Mouse (Mus musculus) lung, adult 18-20 months (tissue): ENCODE measurements around the gene Plekha5.
A peak's percentile ranks its signal among the peaks of the same experiment; 100 is the strongest.

Experiments
- DNase-seq, 2 experiments: peaks; one replicate each; pipeline ENCODE4 v3.0.0; 2022; ENCODE audit warnings: mixed read lengths in 2 of 2

Plekha5 gene

DNA sequence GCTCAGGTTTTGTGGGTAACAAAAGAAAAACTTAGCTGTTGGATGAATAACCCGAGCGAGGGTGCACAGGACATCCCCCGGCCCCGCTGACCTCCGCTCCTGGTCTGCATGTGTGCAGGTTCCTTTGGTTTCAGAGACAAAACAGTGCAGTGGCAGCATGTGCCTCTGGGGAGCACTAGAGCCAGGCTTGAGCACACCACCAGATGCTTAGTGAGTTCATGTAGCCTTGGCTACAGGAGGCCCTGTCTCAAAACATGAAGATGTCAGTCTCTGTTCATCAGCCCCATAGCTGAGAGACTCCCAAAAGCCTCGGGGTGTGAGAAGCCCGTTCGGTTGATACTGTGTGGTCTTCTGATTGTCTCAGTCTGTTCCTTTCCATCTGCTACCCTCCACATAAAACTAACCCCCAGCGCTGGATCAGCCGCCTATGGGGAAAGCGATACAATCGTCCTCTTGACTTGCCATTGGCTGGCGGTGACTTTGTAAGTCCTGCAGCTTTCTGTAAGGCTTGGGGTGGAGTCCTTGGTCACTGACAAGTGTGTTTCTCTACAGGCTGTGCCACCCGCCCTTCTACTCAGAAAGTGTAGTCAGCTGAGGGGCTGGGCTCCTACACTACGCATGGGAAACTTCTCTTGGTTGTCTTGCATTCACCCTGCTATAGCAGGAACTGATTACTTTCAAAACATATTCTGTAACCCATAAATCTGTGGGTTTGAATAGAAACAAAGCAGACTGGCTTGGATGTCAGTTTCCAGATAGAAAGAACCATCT is 32.7 kb downstream of the Plekha5 start:
- DNase-seq, result no peak

- DNase-seq, result no peak
Observed at GRCm38 (mm10) chr6:140460398-140460797, 36.5 kb downstream of the Plekha5 start.

GRCm38 (mm10) chr6:140464818-140465217 is 41.0 kb downstream of the Plekha5 start:
- DNase-seq, result no peak

DNA sequence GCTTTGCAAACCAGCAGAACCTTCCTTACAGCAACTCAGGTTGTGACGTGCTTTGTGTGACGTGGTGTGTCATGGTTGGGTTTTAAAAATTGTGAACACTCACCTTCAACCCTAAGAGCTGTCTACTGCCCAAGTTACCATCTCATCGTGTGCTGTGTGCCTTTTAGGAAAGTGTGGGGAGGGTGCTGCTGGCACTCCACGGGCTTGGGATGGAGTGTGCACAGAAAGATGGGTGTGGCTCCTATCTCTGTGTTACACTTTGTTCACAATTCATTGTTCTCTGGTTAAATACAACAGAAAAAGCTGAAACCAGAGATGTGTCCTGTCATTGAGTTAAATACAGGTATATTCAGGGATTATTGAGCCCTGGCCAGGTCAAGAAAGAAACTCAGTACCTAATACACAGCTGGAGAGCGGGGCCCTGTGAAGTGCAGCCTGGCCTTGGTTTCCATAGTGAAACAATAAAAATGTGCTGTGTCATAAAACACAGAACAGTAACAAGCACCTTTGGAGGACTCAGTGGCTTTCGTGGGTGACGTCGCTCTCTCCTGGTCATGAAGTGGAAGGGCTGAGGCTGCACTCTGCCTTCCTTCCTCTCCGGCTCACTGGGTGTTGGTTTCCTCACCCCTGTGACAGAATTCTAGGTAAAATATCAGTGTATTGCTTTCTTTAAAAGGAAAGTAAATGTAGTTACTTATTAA is 42.2 kb downstream of the Plekha5 start:
- peak; percentile 62 to 68 for DNase-seq

- no peak for DNase-seq
Observed at GRCm38 (mm10) chr6:140466841-140467240, 43.0 kb downstream of the Plekha5 start.

GRCm38 (mm10) chr6:140467851-140468250 is 44.0 kb downstream of the Plekha5 start:
- DNase-seq, result no peak

- no peak for DNase-seq
Observed at GRCm38 (mm10) chr6:140469791-140470190, 45.9 kb downstream of the Plekha5 start.

- DNase-seq, result no peak
Observed at GRCm38 (mm10) chr6:140471751-140472150, 47.9 kb downstream of the Plekha5 start.

DNA sequence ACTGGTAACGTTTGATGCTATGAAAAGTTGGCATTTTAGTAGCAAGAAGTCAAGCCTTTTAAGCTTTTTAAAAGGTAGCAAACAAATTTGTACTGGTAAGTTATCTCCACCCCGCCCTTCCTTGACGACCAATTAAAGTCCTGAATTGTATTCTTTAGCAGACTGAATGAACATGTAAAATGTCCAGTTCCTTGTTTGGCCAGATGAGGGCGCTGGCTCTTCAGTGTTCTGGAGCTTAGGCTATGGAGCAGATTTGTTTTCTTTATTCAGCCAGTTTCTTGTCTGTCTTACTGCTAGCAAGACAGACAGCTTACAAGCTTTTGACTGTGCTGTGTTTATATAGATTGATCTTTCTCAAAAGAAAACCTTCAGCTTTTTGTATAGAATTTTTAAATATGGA is 48.5 kb downstream of the Plekha5 start:
- peak; percentile 65 to 73 for DNase-seq

GRCm38 (mm10) chr6:140475393-140476087 is 51.7 kb downstream of the Plekha5 start:
- DNase-seq, result no peak

- no peak for DNase-seq
Observed at GRCm38 (mm10) chr6:140476981-140477380, 53.1 kb downstream of the Plekha5 start.

GRCm38 (mm10) chr6:140478031-140478430 is 54.2 kb downstream of the Plekha5 start:
- no peak for DNase-seq

DNA sequence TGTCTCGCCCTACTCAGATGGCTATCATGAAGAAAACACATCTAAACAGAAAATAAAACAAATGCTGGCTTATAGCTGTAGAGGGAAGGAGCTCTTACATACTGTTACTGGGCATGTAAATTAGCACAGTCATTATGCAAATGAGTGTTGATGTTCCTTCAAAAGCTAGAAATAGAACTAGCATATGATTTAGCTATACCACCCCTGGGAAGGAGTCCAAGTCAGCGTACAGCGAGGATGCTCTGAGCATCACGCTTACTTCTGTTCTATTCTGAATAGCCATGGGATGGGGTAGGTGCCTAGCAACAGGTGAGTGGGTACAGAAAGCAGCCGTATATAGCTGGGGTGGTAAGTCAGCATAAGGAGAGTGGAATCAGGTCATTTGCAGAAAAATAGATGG is 55.1 kb downstream of the Plekha5 start:
- DNase-seq, result no peak

GRCm38 (mm10) chr6:140480425-140481081 is 56.7 kb downstream of the Plekha5 start:
- DNase-seq, result no peak

DNA sequence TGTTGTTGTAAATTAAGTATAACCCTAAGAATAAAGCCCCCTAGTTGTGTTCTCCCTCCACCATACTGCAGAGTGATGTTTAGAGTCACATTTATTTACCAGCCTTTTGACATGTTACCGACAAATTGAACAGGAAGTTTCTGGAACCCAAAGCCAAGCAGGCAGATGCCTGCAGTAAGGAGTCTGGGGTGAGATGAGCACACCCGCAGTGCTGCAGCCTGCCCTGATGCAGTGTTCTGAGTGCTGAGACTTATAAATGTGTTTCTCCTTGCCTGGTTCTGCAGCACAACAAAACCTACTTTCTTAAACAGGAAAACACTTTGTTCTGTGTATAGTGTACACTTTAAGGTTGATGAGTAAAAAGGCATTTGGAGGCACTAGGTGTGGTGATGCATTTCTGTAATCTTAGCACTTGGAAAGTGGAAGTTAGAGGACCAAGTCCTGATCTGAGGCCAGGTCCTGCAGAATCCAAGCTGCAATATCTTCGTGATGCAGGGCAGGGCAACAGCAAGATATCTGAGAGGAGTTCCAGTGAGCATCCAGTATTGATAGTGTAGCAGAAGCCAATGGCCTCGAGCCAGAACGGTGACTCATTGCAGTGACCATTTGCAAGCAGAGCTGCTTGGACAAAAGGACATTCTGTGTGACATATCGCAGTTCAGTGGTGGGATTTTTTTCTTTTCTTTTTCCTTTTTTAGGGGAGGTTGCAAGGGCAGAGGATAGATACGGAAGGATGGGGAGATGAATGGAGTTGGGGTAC is 58.0 kb downstream of the Plekha5 start:
- DNase-seq, result peak; percentile 57 to 67

- DNase-seq, result peak; percentile 32 to 60
Observed at GRCm38 (mm10) chr6:140484170-140484569, 60.3 kb downstream of the Plekha5 start.

DNA sequence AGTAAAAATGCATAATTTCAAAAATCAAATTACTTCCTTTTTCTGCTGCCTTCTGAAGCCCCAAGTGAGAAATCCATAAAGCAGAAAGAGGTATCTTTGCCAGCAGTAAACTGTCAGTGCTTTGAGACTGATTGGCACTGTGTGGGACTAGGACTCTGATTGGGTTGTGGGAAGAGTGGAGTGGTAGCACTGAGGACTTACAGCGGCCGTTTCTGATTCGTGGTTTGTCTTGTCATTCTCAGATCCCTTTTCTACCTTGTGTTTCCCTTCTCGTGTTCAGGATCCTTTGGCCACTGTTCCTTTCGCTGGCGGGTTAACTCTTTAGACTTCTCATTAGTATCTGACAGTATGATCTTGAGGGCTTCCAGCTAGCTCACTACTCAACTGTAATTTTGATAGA is 61.8 kb downstream of the Plekha5 start:
- no peak for DNase-seq

DNA sequence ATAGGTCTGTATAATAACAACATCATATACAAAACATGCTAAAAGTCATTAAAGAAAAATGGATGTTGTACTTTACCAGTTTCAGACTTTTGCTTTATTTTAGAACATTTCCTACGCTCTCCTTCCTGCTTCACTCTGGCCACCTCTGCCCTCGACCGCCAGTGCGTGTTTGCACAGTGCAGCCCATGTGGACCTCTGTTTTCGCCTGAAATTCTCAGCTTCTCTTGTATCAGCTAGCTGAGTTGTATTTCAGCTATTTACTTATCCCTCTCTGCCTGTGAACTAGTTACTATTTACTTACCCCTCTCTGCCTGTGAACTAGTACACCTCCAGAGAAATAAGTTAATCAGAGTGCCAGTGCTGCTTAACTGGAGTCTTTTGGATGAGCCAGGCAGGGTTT is 62.8 kb downstream of the Plekha5 start:
- no peak for DNase-seq

- DNase-seq, result no peak
Observed at GRCm38 (mm10) chr6:140487489-140487888, 63.6 kb downstream of the Plekha5 start.

- DNase-seq, result no peak
Observed at GRCm38 (mm10) chr6:140488673-140489072, 64.8 kb downstream of the Plekha5 start.

DNA sequence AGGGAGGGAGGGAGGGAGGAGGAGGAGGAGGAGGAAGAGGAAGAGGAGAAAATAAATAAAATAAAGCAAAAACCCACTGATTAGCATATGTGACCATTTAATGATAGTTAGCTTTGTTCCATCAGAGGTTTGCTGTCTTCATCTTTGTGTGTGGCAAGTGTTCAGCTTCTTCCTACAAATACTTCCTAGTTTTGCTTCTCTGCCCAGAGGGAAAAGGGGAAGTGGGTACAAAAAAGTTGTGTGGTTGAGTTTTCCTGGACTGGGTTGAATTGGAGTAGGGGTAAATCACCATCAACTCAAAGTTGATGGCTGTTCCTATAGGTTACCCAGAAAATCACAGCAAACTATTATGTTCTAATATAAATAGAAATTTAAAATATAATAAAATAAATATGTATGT is 65.7 kb downstream of the Plekha5 start:
- no peak for DNase-seq

- DNase-seq, result no peak
Observed at GRCm38 (mm10) chr6:140490220-140490619, 66.4 kb downstream of the Plekha5 start.
